Mouse (Mus musculus): Measurements from ENCODE around the gene Sipa1l2. TPM values are rescaled to one million over a fixed set of nuclear protein-coding genes. Genes with fewer than 3 reads are reported as not detected.

Sipa1l2 gene
- polyA plus RNA-seq, 1 experiment from 2014 or later, result 20.4 TPM

GRCm38 (mm10) chr8:125474876-125475275 is 94.7 kb downstream of the Sipa1l2 start:
- ChIA-PET POLR2A (interaction anchor here (0.7 kb wide), 1 partner anchor 27 kb away, joined by 3 read pairs; no protein-coding TSS in a partner anchor), CTCF (interaction anchor here (1.9 kb wide), 1 partner anchor 13 kb away, joined by 6 read pairs; no protein-coding TSS in a partner anchor)
- no peak for TF ChIP-seq CTCF (IDR thresholded peaks at IDR 0.05)
- H3K27me3 ChIP-seq, result no peaks in the 10 kb centered on the region
- in situ Hi-C loops (cut with MboI; ENCODE audit: low pct_unique_long_range_greater_than_20kb), result no loop called here
- DNase-seq (ENCODE audit: low read depth, low spot score), result no peak
- ATAC-seq, result no peak

GRCm38 (mm10) chr8:125471374-125471773 is 98.2 kb downstream of the Sipa1l2 start:
- no peaks in the 10 kb centered on the region for H3K27me3 ChIP-seq
- POLR2A ChIA-PET, result no interaction called here
- DNase-seq (ENCODE audit: low read depth, low spot score) (no peak), ATAC-seq (no peak)
- in situ Hi-C loops (cut with MboI; ENCODE audit: low pct_unique_long_range_greater_than_20kb), result no loop called here
- CTCF ChIA-PET, result interaction anchor here (2.0 kb wide), 1 partner anchor 11 kb away, joined by 6 read pairs; no protein-coding TSS in a partner anchor
- TF ChIP-seq CTCF (IDR thresholded peaks at IDR 0.05), result no peak

GRCm38 (mm10) chr8:125465156-125465821 is 104.3 kb downstream of the Sipa1l2 start:
- in situ Hi-C loops (cut with MboI; ENCODE audit: low pct_unique_long_range_greater_than_20kb), result loop anchor here (5.0 kb wide), 1 partner anchor 102 kb away; the partner anchor contains the start of gene Sipa1l2
- ATAC-seq, result peak; percentile 88
- DNase-seq (ENCODE audit: low read depth, low spot score), result peak; percentile 100

GRCm38 (mm10) chr8:125462901-125463300 is 106.7 kb downstream of the Sipa1l2 start:
- CTCF ChIA-PET, result interaction anchor here (1.4 to 1.6 kb wide), 2 partner anchors 10 to 125 kb away, joined by 5 read pairs; no protein-coding TSS in a partner anchor
- no peak for TF ChIP-seq CTCF (IDR thresholded peaks at IDR 0.05)
- POLR2A ChIA-PET, result interaction anchor here (1.3 kb wide), 1 partner anchor 14 kb away, joined by 3 read pairs; no protein-coding TSS in a partner anchor
- H3K27me3 ChIP-seq, result no peaks in the 10 kb centered on the region
- DNase-seq (ENCODE audit: low read depth, low spot score) (no peak), ATAC-seq (no peak)
- in situ Hi-C loops (cut with MboI; ENCODE audit: low pct_unique_long_range_greater_than_20kb), result loop anchor here (5.0 kb wide), 1 partner anchor 116 kb away; no protein-coding TSS in a partner anchor

More at GRCm38 (mm10) chr8:125465156-125465821, 104.3 kb downstream of the Sipa1l2 start:
- POLR2A ChIA-PET, result no interaction called here
- no peaks in the 10 kb centered on the region for H3K27me3 ChIP-seq
- TF ChIP-seq CTCF (IDR thresholded peaks at IDR 0.05), result no peak
- CTCF ChIA-PET, result interaction anchor here (1.0 to 1.4 kb wide), 2 partner anchors 14 to 124 kb away, joined by 3 read pairs; no protein-coding TSS in a partner anchor

GRCm38 (mm10) chr8:125461504-125461903 is 108.1 kb downstream of the Sipa1l2 start:
- DNase-seq (ENCODE audit: low read depth, low spot score) (no peak), ATAC-seq (no peak)
- no peak for TF ChIP-seq CTCF (IDR thresholded peaks at IDR 0.05)
- ChIA-PET CTCF (interaction anchor here (1.1 to 1.6 kb wide), 3 partner anchors 8 to 277 kb away, joined by 3 to 5 read pairs (median 3); no protein-coding TSS in a partner anchor), POLR2A (interaction anchor here (0.8 to 1.3 kb wide), 3 partner anchors 12 to 411 kb away, joined by 3 to 5 read pairs (median 3); no protein-coding TSS in a partner anchor)
- in situ Hi-C loops (cut with MboI; ENCODE audit: low pct_unique_long_range_greater_than_20kb), result loop anchor here (5.0 kb wide), 1 partner anchor 114 kb away; no protein-coding TSS in a partner anchor
- H3K27me3 ChIP-seq, result no peaks in the 10 kb centered on the region

GRCm38 (mm10) chr8:125460602-125461001 is 109.0 kb downstream of the Sipa1l2 start:
- POLR2A ChIA-PET, result no interaction called here
- TF ChIP-seq CTCF (IDR thresholded peaks at IDR 0.05), result no peak
- DNase-seq (ENCODE audit: low read depth, low spot score), result no peak
- in situ Hi-C loops (cut with MboI; ENCODE audit: low pct_unique_long_range_greater_than_20kb), result loop anchor here (5.0 kb wide), 1 partner anchor 113 kb away; no protein-coding TSS in a partner anchor
- CTCF ChIA-PET, result interaction anchor here (1.1 to 2.1 kb wide), 3 partner anchors 12 to 276 kb away, joined by 3 to 6 read pairs (median 3); no protein-coding TSS in a partner anchor
- no peaks in the 10 kb centered on the region for H3K27me3 ChIP-seq
- ATAC-seq, result no peak

- POLR2A ChIA-PET, result interaction anchor here (0.8 kb wide), 1 partner anchor 13 kb away, joined by 3 read pairs; no protein-coding TSS in a partner anchor
- ATAC-seq (no peak), DNase-seq (ENCODE audit: low read depth, low spot score) (no peak)
- no peak for TF ChIP-seq CTCF (IDR thresholded peaks at IDR 0.05)
- no peaks in the 10 kb centered on the region for H3K27me3 ChIP-seq
- CTCF ChIA-PET, result no interaction called here
- in situ Hi-C loops (cut with MboI; ENCODE audit: low pct_unique_long_range_greater_than_20kb), result no loop called here
These were observed 120.6 kb downstream of the Sipa1l2 start for GRCm38 (mm10) chr8:125449048-125449447.

GRCm38 (mm10) chr8:125447543-125447942 is 122.1 kb downstream of the Sipa1l2 start:
- ATAC-seq (no peak), DNase-seq (ENCODE audit: low read depth, low spot score) (no peak)
- ChIA-PET CTCF (no interaction called here), POLR2A (interaction anchor here (0.6 kb wide), 1 partner anchor 205 kb away, joined by 3 read pairs; no protein-coding TSS in a partner anchor)
- in situ Hi-C loops (cut with MboI; ENCODE audit: low pct_unique_long_range_greater_than_20kb), result no loop called here
- H3K27me3 ChIP-seq, result no peaks in the 10 kb centered on the region
- no peak for TF ChIP-seq CTCF (IDR thresholded peaks at IDR 0.05)

- DNase-seq (ENCODE audit: low read depth, low spot score), result no peak
- ChIA-PET CTCF (no interaction called here), POLR2A (no interaction called here)
- in situ Hi-C loops (cut with MboI; ENCODE audit: low pct_unique_long_range_greater_than_20kb), result no loop called here
- TF ChIP-seq CTCF (IDR thresholded peaks at IDR 0.05), result no peak
- H3K27me3 ChIP-seq, result no peaks in the 10 kb centered on the region
- no peak for ATAC-seq
These were observed 123.4 kb downstream of the Sipa1l2 start for GRCm38 (mm10) chr8:125446236-125446635.

- ChIA-PET CTCF (no interaction called here), POLR2A (interaction anchor here (0.9 kb wide), 1 partner anchor 18 kb away, joined by 3 read pairs; no protein-coding TSS in a partner anchor)
- no peak for TF ChIP-seq CTCF (IDR thresholded peaks at IDR 0.05)
- ATAC-seq, result no peak
- H3K27me3 ChIP-seq, result no peaks in the 10 kb centered on the region
- in situ Hi-C loops (cut with MboI; ENCODE audit: low pct_unique_long_range_greater_than_20kb), result no loop called here
- no peak for DNase-seq (ENCODE audit: low read depth, low spot score)
These were observed 124.4 kb downstream of the Sipa1l2 start for GRCm38 (mm10) chr8:125445225-125445609.

Measured in Patski (cell line).